Comparison of ENCODE assay signal across 9 mouse cellular contexts in the genomic region with DNA sequence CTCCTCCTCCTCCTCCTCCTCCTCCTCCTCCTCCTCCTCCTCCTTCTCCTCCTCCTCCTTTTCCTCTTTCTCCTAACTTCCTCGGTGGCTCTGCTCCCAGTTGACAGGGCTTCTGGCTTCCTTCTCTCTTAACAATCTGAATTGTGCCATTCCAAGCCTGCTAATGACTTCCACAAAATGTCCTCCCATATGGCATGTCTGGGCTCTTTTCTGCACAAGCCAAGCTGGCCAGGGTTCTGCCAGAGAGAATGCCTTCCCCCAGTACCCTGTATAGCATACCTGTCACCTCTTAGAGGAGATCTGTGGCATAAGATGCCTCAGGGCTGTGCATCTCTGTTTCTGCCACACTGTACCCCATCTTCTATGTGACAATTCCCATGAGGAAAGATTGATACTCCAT.
"Had no signal": no experiment of that assay in that cellular context is flagged by ENCODE, and none has a peak within 500 bp of the region (broad histone marks: within the 10 kb centered on the region; RNA-seq: fewer than 3 reads in every experiment).

No protein-coding gene starts in this region.

- ATAC-seq: liver, embryonic 12.5 days had no signal

- DNase-seq: kidney, adult 9 months; kidney, postnatal 36 days; lung, embryonic 14.5 days; lung, postnatal 10 days; lung, postnatal 4 days; midbrain, embryonic 14.5 days; right cerebral cortex, adult 18-20 months; right cerebral cortex, postnatal 25 days had no signal
